Mouse (Mus musculus) embryo, embryonic 10.5 days (tissue): Measurements from ENCODE around the gene Tubgcp5.

Experiments used
- DNase-seq: peaks from one replicate; pipeline ENCODE4 v3.0.0-alpha.2; 2015; ENCODE audit warnings: low spot score

Gene Tubgcp5

DNA sequence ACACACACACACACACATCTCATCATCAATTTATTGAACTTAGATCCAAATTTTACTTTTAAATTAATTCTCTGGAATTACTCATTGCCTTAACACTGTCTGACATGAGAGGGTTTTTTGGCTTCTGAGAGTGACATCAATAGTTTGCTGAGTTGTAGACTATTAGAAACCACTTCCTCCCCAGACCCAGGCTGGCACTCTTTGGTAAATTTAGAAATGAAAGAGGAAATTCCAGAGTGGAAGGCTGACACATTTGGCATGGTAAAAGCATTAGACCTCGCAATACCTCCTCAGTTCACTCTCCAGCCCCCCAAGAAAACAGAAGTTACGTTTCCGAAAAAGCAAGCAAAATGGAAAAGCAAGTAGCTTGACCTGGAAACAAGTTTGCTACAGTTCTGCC, 58.8 kb downstream of the Tubgcp5 start:
- no peak for DNase-seq

DNA sequence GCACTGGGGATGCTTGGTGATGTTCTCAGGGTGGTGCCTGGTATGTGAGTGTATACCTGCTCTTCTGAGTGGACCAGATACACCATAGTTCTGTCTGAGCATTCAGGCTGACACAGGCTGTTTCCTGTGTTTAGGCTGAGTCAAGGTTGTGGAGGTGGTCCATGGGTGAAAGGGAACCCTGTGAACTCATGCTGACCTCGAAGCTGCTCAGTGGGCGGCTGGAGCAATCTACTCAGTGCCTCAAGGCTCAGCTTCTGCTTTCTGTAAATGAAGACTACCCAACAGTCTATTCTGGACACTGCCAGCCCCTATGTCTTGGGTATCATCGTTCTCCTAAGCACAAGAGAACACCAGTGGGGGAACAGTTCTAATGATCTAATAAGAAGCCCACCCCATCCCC, 61.6 kb downstream of the Tubgcp5 start:
- no peak for DNase-seq

GRCm38 (mm10) chr7:55856741-55857140, 62.8 kb downstream of the Tubgcp5 start:
- DNase-seq: no peak

DNA sequence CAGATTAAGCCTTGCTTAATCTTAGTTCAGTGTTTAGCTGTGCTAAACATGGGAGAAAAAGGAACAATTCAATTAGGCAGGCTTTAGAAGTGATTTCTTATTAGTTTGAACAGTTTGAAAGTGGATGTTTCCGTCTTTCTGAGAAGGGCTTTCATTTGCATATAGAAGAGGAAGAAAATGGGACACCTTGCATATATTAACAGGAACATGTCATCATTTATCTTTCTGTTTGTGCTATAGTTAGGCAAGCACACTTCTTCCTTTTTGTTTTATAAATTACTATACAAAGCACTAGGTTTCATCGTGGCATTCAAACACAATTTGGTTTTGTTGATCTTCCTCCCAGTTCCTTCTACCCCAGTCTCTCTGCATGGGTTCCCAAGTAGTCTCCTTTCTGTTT, 63.8 kb downstream of the Tubgcp5 start:
- DNase-seq: no peak

DNA sequence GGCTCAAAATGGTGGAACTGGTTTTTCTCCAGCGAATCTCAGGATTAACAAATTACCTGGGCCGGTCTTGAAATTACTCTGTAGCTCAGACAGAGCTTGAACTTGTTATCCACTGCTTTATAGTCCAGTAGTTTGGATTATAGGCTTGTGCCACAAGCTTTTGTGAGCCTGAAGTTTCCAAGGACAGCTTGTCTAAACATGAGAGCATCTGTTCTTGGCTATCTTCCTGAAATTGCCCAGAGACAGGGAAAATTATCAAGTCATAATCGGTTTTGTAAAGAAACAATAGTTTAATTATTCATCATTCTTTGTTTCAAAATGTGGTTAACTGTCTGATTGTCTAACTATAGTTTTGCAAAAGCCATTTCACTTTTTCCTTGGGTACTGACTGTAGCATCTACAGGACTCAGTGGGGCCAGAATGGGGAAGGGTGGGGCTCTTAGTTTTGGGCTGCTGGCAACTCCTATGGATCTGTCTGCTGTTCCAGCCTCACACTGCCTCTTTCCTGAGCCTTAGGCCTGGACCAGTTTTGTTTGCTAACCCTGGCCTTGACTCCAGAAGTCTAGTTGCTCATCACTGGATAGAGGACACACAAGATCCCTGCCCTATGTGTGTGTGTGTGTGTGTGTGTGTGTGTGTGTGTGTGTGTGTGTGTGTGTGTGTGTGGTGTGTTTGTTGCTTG, 65.0 kb downstream of the Tubgcp5 start:
- no peak for DNase-seq

DNA sequence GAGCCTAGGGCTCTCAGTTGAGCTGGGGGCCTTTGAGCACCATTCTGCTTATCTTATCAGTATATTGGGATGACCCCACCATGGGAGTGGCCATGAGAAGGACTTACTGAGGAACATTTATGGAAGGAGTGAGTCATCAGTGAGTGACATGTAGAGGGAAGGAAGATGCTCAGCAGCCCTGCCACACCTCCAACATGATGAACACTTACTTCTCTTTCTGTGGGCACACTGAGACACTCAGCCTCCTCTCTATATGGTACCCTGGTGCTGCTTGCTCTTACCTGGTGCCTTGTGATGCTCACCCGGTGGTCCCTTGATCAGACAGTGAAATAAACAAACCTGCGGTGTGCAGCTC, 65.5 kb downstream of the Tubgcp5 start:
- DNase-seq: no peak

DNA sequence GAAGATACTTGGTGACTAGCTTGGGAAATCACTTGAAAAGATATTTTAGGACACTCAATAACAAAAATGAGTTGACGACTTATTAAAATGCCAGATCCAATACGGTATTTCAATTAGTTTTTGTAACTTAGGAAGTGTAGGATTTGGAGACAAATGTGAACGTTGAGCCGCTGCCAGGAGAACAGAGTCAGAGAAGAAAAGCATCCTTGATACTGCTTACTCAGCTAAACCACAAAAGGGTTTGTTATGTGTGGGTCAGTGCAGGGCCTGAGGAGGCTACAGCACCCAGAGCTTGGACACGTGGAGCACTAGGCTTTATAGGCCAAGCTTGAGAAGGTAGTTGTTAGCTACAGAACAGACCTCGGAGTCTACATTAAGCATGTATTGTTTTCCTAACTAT, 66.0 kb downstream of the Tubgcp5 start:
- DNase-seq: no peak

DNA sequence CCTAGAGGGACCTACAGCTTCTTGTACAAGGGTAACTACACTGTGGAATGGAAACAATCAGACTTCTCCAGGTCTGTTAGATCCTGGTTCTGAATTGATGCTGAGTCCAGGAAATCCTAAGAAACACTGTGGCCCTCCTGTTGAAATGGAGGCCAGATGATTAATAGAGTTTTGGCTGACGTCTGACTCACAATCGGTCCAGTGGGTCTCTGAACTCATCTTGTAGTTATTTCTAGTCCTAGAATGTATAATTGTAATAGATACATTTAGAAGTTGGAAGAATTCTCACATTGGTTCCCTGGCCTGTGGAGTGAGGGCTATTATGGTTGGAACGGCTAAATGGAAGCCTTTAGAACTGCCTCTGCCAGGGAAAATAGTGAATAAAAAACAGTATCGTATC, 67.2 kb downstream of the Tubgcp5 start:
- DNase-seq: no peak

DNA sequence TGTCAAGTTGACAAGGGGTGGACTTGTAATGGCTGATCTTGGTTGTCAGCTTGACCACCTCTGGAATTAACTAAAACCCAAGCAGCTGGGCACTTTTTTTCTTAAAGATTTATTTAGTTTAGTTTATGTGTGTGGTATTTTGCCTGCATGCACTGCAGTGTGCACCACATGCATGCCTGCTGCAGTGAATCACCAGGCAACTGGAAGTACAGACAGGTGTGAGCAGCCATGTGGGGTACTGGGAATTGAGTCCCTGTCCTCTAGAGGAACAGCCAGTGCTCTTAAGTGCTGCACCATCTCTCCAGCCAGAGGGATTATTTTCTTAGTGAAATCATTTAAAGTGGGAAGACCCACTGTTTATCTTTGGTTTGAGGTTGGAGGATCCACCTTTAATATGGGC, 71.1 kb downstream of the Tubgcp5 start:
- no peak for DNase-seq

DNA sequence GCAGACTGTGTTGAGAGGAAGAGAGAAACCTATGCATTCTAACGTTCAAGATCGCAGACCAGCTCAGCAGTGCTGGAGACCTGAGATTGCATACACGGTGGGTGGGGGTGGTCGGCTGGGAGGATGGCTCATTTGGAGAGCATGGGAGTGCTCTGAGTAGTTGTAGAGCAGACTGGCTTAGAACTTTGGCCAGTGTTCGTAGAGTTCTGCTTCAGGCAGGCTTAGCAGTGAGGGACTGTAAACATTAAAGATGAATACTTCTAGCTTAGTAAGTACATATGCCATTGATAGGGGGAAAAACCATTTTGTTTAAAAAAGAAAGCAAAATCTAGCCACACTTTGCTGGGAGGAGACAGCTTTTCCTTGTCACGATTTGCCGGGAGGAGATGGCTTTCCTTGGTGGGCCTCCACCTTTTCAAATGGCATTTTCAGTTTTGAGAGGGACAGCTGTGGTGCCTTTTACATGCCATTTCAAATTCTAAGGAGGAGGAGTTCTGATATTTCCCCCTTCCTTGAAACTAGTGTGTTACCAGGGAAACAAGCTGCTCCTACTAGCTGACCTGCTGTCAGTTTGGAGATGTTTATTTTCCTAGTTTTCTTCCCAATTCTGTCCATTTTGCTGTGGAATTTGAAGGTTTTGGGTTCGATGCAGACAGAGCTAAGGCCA, 71.9 kb downstream of the Tubgcp5 start:
- no peak for DNase-seq

GRCm38 (mm10) chr7:55868247-55868646, 74.3 kb downstream of the Tubgcp5 start:
- DNase-seq: no peak

DNA sequence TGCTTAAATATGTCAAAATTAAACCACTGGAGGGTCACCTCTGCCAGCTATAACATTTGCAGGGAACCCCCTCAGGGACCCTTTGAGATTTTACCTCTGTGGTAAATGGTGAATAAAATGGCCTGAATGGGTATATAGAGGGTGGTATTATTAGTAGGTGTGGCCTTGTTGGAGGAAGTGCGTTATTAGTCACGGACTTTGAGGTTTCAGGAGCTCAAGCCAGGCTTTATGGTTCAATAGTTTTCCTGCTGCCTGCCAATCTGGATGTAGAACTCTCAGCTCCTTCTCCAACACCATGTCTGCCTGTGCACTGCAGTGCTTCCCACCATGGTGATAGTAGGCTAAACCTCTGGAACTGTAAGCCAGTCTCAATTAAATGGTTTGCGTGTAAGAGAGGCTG, 75.3 kb downstream of the Tubgcp5 start:
- no peak for DNase-seq

DNA sequence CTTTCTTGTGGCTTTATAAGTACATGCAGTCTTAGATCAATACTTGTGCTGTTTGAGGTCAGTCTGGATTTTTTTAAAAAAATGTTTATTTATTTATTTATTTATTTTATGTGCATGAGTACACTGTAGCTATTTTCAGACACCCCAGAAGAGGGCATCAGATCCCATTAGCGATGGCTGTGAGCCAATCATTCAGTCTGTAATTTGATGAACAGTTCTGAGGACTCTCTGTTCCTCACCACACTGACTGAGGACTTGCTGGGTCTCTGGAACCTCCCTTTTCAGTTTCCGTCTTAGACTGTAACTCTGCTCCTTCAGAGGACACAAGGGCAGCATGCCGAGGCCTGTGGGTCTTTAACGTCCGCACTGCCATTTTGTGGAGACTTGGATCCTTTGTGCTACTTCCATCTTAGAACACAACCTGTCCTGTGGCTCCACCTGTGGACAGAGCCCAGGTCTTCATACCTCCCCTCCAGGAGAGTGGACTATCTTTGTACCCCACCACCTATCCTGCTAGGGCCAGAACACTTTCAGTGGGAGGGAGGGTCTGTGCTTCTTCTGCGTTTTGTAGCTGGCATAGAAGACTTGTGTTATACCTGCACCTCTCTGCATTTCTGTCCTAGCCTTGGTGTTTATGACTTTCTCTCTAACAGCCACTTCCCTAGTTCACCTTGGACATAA, 76.5 kb downstream of the Tubgcp5 start:
- DNase-seq: no peak

- no peak for DNase-seq
Measured at GRCm38 (mm10) chr7:55871476-55871875, 77.5 kb downstream of the Tubgcp5 start.

DNA sequence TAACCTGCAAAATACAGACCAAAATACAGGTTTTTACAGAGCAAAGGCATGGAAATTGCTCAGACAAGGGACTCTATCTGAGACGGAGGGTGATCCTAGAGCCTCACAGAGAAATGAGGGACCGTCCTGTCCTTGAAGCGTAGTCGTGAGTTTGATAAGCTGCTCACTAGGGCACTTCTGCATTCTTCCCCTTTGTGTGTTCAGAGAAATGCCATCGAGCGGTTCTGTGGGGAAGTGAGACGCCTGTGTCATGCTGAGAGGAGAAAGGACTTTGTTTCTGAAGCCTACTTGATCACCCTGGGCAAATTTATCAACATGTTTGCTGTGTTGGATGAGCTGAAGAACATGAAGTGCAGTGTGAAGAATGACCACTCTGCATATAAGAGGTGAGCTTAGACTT, 80.7 kb downstream of the Tubgcp5 start:
- no peak for DNase-seq

- no peak for DNase-seq
Measured at GRCm38 (mm10) chr7:55877721-55878120, 83.8 kb downstream of the Tubgcp5 start.

GRCm38 (mm10) chr7:55880882-55881281, 86.9 kb downstream of the Tubgcp5 start:
- DNase-seq: no peak
